Mouse (Mus musculus): ENCODE measurements around the gene Dctn3. TPM values are rescaled to one million over a fixed set of nuclear protein-coding genes. Genes with fewer than 3 reads are reported as not detected.
A peak's percentile ranks its signal among the peaks of the same experiment; 100 is the strongest.
"Not testable (repeated sequence)": the region's sequence is repeated elsewhere in the genome, so short reads cannot be mapped to it uniquely, and the experiment has no call there.

Dctn3 gene
- polyA plus RNA-seq, 1 experiment from 2014 or later: 103 TPM

DNA sequence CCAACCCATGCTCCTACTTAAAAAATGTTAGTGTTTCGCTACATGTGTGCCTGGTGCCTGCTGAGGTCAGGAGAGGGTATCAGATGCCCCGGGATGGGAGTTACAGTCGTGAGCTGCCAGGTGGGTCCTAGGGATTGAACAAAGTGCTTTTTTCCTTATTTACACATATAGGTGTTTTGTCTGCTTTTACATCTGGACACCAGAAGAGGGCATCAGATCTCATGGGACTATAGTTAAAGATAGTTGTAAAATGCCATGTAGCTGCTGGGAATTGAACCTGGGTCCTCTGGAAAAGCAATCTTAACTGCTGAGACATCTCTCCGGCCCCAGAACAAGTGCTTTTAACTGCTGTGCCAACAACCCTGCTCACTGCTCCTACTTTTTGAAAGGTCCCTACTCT is 12.7 kb downstream of the Dctn3 start:
- H3K9ac ChIP-seq: no peak overlapping the region
- H3K4me1 ChIP-seq (ENCODE audit: insufficient read depth): peaks cover 10% of the 10 kb centered on the region
- DNase-seq (no peak), ATAC-seq (ENCODE audit: insufficient read depth) (no peak)
- TF ChIP-seq CTCF (IDR thresholded peaks at IDR 0.05; ENCODE audit: low read depth): 0 out of 2 replicates have a peak, but pooled peaks have one; percentile 2
- no peak overlapping the region for H3K4me2 ChIP-seq
- no peak overlapping the region for H3K27ac ChIP-seq (ENCODE audit: low read depth)
- H3K4me3 ChIP-seq (ENCODE audit: low read depth, low read length): no peak overlapping the region
- H3K27me3 ChIP-seq (ENCODE audit: insufficient read depth, low read length): no peaks in the 10 kb centered on the region
- peaks cover 13% of the 10 kb centered on the region; the same call in 1 of the 2 replicates for H3K36me3 ChIP-seq (ENCODE audit: insufficient read depth)
- H3K9me3 ChIP-seq (ENCODE audit: low read depth, low read length): no peaks in the 10 kb centered on the region
- 42% methylated on average over 4 of the region's 4 CpGs for WGBS

DNA sequence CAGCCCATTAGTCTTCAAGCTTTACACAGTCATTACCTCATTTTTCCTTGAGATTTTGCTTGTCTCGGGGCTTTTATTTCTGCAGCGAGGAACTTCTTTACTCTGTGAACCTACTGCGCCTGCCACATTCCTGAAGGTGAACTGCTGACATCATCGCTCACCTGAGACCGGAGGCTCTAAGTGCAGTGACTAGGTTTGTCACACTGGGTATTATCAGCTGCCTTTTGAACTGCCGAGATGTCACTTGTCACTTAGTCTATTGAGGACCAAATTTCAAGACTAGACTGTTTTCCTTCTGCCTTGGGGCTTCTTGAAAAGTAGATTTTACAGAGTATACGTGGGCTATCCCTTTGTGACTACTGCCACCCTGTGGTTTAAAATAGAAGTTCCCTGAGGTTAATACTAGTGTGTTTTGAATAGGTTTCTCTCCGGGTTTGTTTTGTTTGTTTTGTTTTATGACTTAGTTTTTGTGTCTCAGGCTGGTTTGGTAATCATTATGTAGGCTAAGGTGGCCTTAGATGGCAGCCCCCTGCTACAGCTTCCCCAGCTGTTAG is 14.7 kb downstream of the Dctn3 start:
- DNase-seq: peak; percentile 92
- H3K9ac ChIP-seq: no peak overlapping the region
- peak; percentile 73 for TF ChIP-seq CTCF (IDR thresholded peaks at IDR 0.05; ENCODE audit: low read depth)
- H3K4me1 ChIP-seq (ENCODE audit: insufficient read depth): peaks cover 7% of the 10 kb centered on the region; the same call in 1 of the 2 replicates
- no peak for ATAC-seq (ENCODE audit: insufficient read depth)
- H3K9me3 ChIP-seq (ENCODE audit: low read depth, low read length): no peaks in the 10 kb centered on the region
- peaks cover 13% of the 10 kb centered on the region; the same call in 1 of the 2 replicates for H3K36me3 ChIP-seq (ENCODE audit: insufficient read depth)
- no peak overlapping the region for H3K4me2 ChIP-seq
- H3K27ac ChIP-seq (ENCODE audit: low read depth): no peak overlapping the region
- no peaks in the 10 kb centered on the region for H3K27me3 ChIP-seq (ENCODE audit: insufficient read depth, low read length)
- WGBS: 28% methylated on average over 8 of the region's 8 CpGs
- no peak overlapping the region for H3K4me3 ChIP-seq (ENCODE audit: low read depth, low read length)

DNA sequence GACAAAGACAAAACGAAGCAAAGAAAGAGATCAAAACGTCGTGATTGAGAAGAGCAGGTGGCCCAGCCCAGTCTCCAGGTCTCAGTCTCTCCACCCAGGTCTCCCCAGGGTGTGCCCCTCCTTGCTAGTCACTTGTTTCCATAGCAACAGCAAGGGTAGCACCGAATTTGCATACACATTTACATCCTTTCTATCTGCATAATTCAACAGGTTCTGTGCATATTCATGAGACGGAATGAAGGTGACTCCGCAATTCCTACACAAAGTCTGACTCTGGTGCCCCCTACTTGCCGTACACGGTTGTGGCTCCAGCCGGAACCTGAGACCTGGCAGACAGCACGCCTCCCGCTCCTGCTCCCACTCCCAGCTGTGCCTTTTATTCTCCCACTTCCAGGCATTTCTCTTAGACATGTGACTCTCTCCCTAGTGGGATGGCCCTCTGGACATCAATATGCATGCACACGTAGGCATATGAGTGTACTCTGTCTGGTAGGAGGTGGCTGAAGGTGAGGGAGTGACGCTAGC is 15.9 kb downstream of the Dctn3 start:
- H3K27me3 ChIP-seq (ENCODE audit: insufficient read depth, low read length): no peaks in the 10 kb centered on the region
- peaks cover 10% of the 10 kb centered on the region; the same call in 1 of the 2 replicates for H3K36me3 ChIP-seq (ENCODE audit: insufficient read depth)
- H3K4me2 ChIP-seq: 0 out of 2 replicates have a peak overlapping the region, but pooled peaks have one; percentile 6
- DNase-seq (peak; percentile 84), ATAC-seq (ENCODE audit: insufficient read depth) (peak; percentile 58)
- H3K27ac ChIP-seq (ENCODE audit: low read depth): no peak overlapping the region
- peaks cover 4% of the 10 kb centered on the region; the same call in 1 of the 2 replicates for H3K4me1 ChIP-seq (ENCODE audit: insufficient read depth)
- H3K9ac ChIP-seq: no peak overlapping the region
- H3K9me3 ChIP-seq (ENCODE audit: low read depth, low read length): no peaks in the 10 kb centered on the region
- WGBS: 2% methylated on average over 13 of the region's 13 CpGs
- TF ChIP-seq CTCF (IDR thresholded peaks at IDR 0.05; ENCODE audit: low read depth): peak; percentile 80
- no peak overlapping the region for H3K4me3 ChIP-seq (ENCODE audit: low read depth, low read length)

DNA sequence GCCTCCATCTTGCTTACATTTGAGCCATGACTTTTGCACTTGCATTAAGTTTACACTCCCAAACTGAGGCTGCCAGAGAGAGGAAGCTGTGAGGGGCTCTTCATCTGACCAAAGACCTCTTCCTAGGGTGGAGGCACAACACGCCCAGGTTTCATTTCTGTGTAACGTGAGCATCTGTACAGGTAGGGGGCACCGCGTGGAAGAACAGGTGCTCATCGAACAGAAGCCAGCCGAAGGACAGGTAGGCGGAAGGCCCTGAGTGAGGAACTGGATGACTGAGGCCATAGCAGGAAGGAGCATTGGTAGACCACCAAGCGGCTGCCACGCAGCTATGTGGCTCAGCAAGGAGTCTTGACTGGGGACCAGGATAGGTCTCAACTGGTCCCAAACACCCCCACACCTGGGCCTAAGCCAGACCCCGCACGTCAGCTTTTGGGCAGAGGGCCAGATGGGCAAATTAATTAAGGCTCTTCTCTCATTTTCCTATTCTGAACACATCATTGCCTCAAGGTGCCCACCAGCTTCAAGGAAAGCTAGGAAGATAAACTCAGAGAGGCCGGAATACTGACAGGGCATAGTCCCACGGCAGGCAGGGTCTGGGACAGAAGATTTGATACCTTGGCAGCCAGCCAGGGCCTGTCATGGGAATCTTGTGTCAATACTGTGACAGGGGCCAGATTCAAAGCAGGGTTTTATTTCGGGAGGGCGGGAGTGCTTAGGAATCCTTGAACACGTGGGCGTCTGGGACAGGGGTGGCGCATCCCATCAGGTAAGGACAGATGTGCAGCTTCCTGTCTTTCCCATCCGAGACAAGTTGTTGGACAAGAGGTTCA is 16.8 kb downstream of the Dctn3 start:
- Histone ChIP-seq H3K9me3 (ENCODE audit: low read depth, low read length) (no peaks in the 10 kb centered on the region), H3K36me3 (ENCODE audit: insufficient read depth) (peaks cover under 1% of the 10 kb centered on the region; the same call in 1 of the 2 replicates), H3K9ac (no peak overlapping the region), H3K27me3 (ENCODE audit: insufficient read depth, low read length) (no peaks in the 10 kb centered on the region), H3K4me2 (no peak overlapping the region), H3K27ac (ENCODE audit: low read depth) (no peak overlapping the region), H3K4me3 (ENCODE audit: low read depth, low read length) (no peak overlapping the region), H3K4me1 (ENCODE audit: insufficient read depth) (no peaks in the 10 kb centered on the region)
- WGBS: 54% methylated on average over 19 of the region's 19 CpGs
- no peak for TF ChIP-seq CTCF (IDR thresholded peaks at IDR 0.05; ENCODE audit: low read depth)
- peak; percentile 40 for DNase-seq
- ATAC-seq (ENCODE audit: insufficient read depth): no peak

DNA sequence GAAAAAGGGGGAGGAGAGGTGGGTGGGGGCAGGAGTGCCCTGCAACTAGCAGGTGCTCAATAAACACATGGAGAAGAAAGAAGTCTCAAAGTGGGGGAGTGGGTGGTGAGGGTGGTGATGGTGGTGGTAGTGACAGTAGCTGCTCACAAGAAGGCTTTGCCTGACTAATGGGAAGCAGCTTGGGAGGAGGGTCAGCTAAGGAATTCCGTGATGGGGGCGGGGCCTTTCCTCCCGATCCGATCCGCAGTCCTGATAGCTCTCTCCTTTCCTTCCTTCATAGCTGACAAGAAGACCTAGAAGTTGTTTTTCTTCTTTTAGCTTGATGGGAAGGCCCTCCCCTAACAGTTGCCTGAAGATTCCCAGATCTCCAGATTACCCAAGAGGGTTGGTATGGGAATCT is 18.3 kb downstream of the Dctn3 start:
- H3K27ac ChIP-seq (ENCODE audit: low read depth): no peak overlapping the region
- no peak overlapping the region for H3K4me3 ChIP-seq (ENCODE audit: low read depth, low read length)
- H3K9me3 ChIP-seq (ENCODE audit: low read depth, low read length): no peaks in the 10 kb centered on the region
- H3K36me3 ChIP-seq (ENCODE audit: insufficient read depth): no peaks in the 10 kb centered on the region
- H3K4me1 ChIP-seq (ENCODE audit: insufficient read depth): no peaks in the 10 kb centered on the region
- DNase-seq (peak; percentile 41), ATAC-seq (ENCODE audit: insufficient read depth) (no peak)
- H3K27me3 ChIP-seq (ENCODE audit: insufficient read depth, low read length): no peaks in the 10 kb centered on the region
- H3K4me2 ChIP-seq: no peak overlapping the region
- H3K9ac ChIP-seq: no peak overlapping the region
- no peak for TF ChIP-seq CTCF (IDR thresholded peaks at IDR 0.05; ENCODE audit: low read depth)
- WGBS: 0% methylated on average over 5 of the region's 5 CpGs

DNA sequence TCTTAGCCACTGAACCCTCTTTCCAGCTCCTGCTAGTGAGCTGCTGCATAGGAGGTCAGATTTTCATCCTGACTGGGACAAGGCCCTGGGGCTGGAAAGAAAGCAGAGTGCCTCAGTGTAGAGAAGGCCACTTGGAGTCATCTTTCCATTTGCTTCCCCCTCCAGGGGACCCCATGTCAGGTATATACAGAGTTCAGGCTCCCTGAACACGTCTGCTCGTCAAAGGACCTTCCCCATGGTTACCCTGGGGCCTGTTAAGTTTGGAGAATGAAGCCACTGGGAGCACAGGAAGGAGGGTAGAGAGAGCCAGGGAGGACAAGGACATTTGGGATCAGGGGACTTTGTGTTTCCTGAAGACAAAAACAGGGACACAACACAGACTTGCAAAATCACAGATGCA is 20.7 kb downstream of the Dctn3 start:
- not testable (repeated sequence) for H3K27me3 ChIP-seq (ENCODE audit: insufficient read depth, low read length); DNase-seq; H3K4me1 ChIP-seq (ENCODE audit: insufficient read depth); H3K9me3 ChIP-seq (ENCODE audit: low read depth, low read length); H3K4me2 ChIP-seq; H3K27ac ChIP-seq (ENCODE audit: low read depth); H3K4me3 ChIP-seq (ENCODE audit: low read depth, low read length); H3K9ac ChIP-seq; H3K36me3 ChIP-seq (ENCODE audit: insufficient read depth); ATAC-seq (ENCODE audit: insufficient read depth)
- WGBS: 62% methylated on average over 2 of the region's 2 CpGs

DNA sequence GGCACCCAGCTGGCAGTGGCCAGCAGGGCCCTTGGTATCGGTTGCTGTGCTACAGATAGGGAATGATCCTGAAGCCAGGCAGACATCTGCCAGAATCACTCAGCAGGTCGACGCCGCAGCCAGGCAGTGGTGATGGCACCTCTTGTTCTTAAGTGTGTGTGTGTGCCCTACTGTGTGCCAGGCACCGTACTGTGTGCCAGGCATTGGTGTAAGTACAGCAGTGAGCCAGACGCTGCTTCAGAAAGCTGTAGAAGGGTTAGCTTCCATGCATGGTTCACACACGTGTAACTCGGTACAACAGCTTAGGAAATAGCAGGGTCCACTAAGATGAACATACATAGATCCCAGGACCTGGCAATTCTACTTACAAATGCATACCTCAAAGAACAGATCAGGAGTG is 22.7 kb downstream of the Dctn3 start:
- 100% methylated on average over 1 of the region's 8 CpGs for WGBS
- H3K9me3 ChIP-seq (ENCODE audit: low read depth, low read length); DNase-seq; H3K9ac ChIP-seq; H3K4me3 ChIP-seq (ENCODE audit: low read depth, low read length); H3K4me1 ChIP-seq (ENCODE audit: insufficient read depth); H3K27ac ChIP-seq (ENCODE audit: low read depth); ATAC-seq (ENCODE audit: insufficient read depth); H3K36me3 ChIP-seq (ENCODE audit: insufficient read depth); H3K27me3 ChIP-seq (ENCODE audit: insufficient read depth, low read length); H3K4me2 ChIP-seq: not testable (repeated sequence)

DNA sequence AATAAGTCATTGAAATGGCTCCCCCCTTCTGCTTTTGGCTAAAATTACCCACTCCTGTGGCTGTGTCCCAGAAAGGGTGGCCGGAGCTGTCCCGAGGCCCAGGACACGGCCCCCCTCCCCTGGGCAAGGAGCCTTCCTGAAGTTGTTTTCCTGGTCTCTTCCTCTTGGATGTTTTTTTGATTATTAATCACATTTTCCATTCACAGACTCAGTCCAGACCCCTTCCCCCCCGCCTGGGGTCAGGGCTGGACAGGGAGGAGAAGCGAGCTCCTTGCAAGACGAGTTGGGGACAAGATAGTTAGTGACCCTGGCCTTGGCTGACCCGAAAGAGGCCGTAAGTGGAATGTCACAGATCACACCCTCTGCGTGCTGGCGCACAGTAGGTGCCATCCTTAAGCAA is 23.2 kb downstream of the Dctn3 start, which contains the start of gene Il11ra1:
Gene Il11ra1 (plus strand): TSS at position 207 of the 400 bp plus-strand sequence.
- H3K4me2 ChIP-seq: peak within 1 kb of the TSS; percentile 18; the same call in 1 of the 2 replicates
- not testable (repeated sequence) for H3K27me3 ChIP-seq (ENCODE audit: insufficient read depth, low read length); H3K9ac ChIP-seq; H3K27ac ChIP-seq (ENCODE audit: low read depth); H3K36me3 ChIP-seq (ENCODE audit: insufficient read depth); H3K4me3 ChIP-seq (ENCODE audit: low read depth, low read length); H3K4me1 ChIP-seq (ENCODE audit: insufficient read depth); DNase-seq; ATAC-seq (ENCODE audit: insufficient read depth); H3K9me3 ChIP-seq (ENCODE audit: low read depth, low read length)
- WGBS: 72% methylated on average over 9 of the region's 10 CpGs

DNA sequence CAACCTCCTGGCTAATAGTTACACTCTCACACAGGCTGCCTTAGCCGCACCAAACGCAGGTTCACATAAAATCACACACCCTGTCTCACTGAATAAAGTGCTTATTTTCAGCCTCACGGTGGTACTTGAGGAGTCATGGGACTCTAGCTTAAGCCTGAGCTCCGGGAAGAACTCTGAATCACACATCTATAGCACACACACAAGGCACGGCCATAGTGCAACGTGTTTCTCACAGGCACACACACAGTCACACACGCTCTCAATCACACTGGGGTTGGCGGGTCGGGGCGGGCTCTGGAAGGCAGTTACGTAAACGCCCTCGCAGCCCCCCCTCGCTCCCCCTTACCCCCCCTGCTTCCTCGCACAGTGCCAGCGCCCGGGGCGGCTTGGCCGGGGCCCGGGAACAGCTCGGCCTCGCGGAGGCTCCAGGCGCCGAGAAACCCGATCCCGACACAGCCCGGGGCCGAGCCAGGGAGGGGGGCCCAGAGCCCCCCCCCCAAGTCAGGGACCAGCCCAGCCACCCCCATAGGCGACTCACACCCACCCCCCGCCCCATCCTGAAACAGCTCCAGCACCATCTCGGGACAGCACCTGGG is 24.5 kb downstream of the Dctn3 start:
- not testable (repeated sequence) for H3K36me3 ChIP-seq (ENCODE audit: insufficient read depth); ATAC-seq (ENCODE audit: insufficient read depth); H3K4me1 ChIP-seq (ENCODE audit: insufficient read depth); H3K27ac ChIP-seq (ENCODE audit: low read depth); H3K9ac ChIP-seq; DNase-seq; H3K4me3 ChIP-seq (ENCODE audit: low read depth, low read length); H3K27me3 ChIP-seq (ENCODE audit: insufficient read depth, low read length); H3K9me3 ChIP-seq (ENCODE audit: low read depth, low read length)
- 7% methylated on average over 20 of the region's 32 CpGs for WGBS
- H3K4me2 ChIP-seq: peak overlapping the region; percentile 18; the same call in 1 of the 2 replicates
